In the genomic region with DNA sequence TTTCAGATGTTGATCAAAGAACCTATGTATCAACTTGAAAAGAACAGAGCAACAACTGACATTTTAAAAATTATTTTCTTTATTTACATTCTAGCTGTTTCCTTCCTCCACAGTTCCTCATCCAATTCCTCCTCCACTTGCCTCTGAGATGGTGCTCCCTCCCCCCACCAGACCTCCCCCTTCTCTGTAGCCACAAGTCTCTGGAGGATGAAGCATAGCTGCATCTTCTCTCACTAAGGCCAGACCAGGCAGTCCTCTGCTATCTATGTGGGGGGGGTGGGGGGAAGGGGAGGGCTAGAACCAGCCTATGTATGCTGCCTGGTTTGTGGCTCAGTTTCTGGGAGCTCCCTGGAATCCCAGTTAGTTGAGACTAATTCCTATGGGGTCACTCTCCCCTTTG, we compare ENCODE assay signal across 30 mouse cellular contexts.
"Had no signal": no experiment of that assay in that cellular context is flagged by ENCODE, and none has a peak within 500 bp of the region (broad histone marks: within the 10 kb centered on the region; RNA-seq: fewer than 3 reads in every experiment).

No protein-coding gene starts in this region.

- H3K27ac ChIP-seq: limb, embryonic 10.5 days; limb, embryonic 12.5 days; limb, embryonic 13.5 days; limb, embryonic 15.5 days; liver, embryonic 12.5 days; liver, embryonic 13.5 days; liver, embryonic 14.5 days; liver, embryonic 15.5 days; lung, embryonic 15.5 days; macrophage; midbrain, embryonic 10.5 days; midbrain, embryonic 12.5 days; midbrain, embryonic 13.5 days; midbrain, embryonic 15.5 days; neural tube, embryonic 12.5 days had no signal

- H3K4me2 ChIP-seq: limb, embryonic 12.5 days; limb, embryonic 13.5 days; limb, embryonic 15.5 days; liver, embryonic 11.5 days; liver, embryonic 12.5 days; liver, embryonic 13.5 days; liver, embryonic 15.5 days; lung, embryonic 14.5 days; lung, embryonic 15.5 days; midbrain, embryonic 11.5 days; midbrain, embryonic 12.5 days; midbrain, embryonic 13.5 days; midbrain, embryonic 15.5 days; neural tube, embryonic 12.5 days had no signal

- H3K36me3 ChIP-seq: limb, embryonic 10.5 days; limb, embryonic 12.5 days; limb, embryonic 13.5 days; limb, embryonic 15.5 days; liver, embryonic 12.5 days; liver, embryonic 13.5 days; liver, embryonic 15.5 days; lung, embryonic 15.5 days; midbrain, embryonic 10.5 days; midbrain, embryonic 12.5 days; midbrain, embryonic 13.5 days; midbrain, embryonic 15.5 days; neural tube, embryonic 12.5 days had no signal

- H3K4me3 ChIP-seq: limb, embryonic 10.5 days; limb, embryonic 12.5 days; limb, embryonic 13.5 days; limb, embryonic 15.5 days; liver, embryonic 12.5 days; liver, embryonic 13.5 days; liver, embryonic 15.5 days; lung, embryonic 15.5 days; megakaryocyte, embryonic 14.5 days; midbrain, embryonic 10.5 days; midbrain, embryonic 12.5 days; midbrain, embryonic 13.5 days; midbrain, embryonic 15.5 days; myocyte; neural tube, embryonic 12.5 days had no signal

- DNase-seq: left cerebral cortex, postnatal 4 days; liver; liver, embryonic 13.5 days; liver, postnatal 0 days; lung, adult 18-20 months; lung, adult 2 months; lung, embryonic 14.5 days; lung, postnatal 10 days; lung, postnatal 14 days; lung, postnatal 36 days; lung, postnatal 4 days; midbrain, embryonic 14.5 days had no signal

- H3K4me1 ChIP-seq: limb, embryonic 10.5 days; limb, embryonic 12.5 days; limb, embryonic 13.5 days; limb, embryonic 15.5 days; liver, embryonic 12.5 days; liver, embryonic 13.5 days; liver, embryonic 15.5 days; lung, embryonic 15.5 days; megakaryocyte, embryonic 14.5 days; midbrain, embryonic 10.5 days; midbrain, embryonic 12.5 days; midbrain, embryonic 13.5 days; midbrain, embryonic 15.5 days; neural tube, embryonic 12.5 days had no signal

- H3K9ac ChIP-seq: limb, embryonic 12.5 days; limb, embryonic 13.5 days; limb, embryonic 15.5 days; liver, embryonic 12.5 days; liver, embryonic 13.5 days; liver, embryonic 14.5 days; liver, embryonic 15.5 days; liver, postnatal 0 days; lung, embryonic 14.5 days; lung, embryonic 15.5 days; midbrain, embryonic 12.5 days; midbrain, embryonic 13.5 days; midbrain, embryonic 15.5 days; neural tube, embryonic 12.5 days had no signal

- H3K27me3 ChIP-seq: limb, embryonic 12.5 days; limb, embryonic 13.5 days; limb, embryonic 15.5 days; liver, embryonic 12.5 days; liver, embryonic 13.5 days; liver, embryonic 15.5 days; lung, embryonic 15.5 days; megakaryocyte, embryonic 14.5 days; midbrain, embryonic 12.5 days; midbrain, embryonic 13.5 days; midbrain, embryonic 15.5 days; neural tube, embryonic 12.5 days had no signal

- H3K9me3 ChIP-seq: limb, embryonic 10.5 days; limb, embryonic 12.5 days; limb, embryonic 13.5 days; limb, embryonic 15.5 days; liver, embryonic 12.5 days; liver, embryonic 13.5 days; liver, embryonic 15.5 days; lung, embryonic 15.5 days; megakaryocyte, embryonic 14.5 days; midbrain, embryonic 10.5 days; midbrain, embryonic 12.5 days; midbrain, embryonic 13.5 days; midbrain, embryonic 15.5 days; neural tube, embryonic 12.5 days had no signal
